ENCODE assay signal across 9 mouse cellular contexts in genomic region chr17:46771616-46772015, GRCm38 (mm10). TPM values are rescaled to one million over a fixed set of nuclear protein-coding genes. Genes with fewer than 3 reads are reported as not detected.
DNase-seq lines count a peak whose midpoint lies in the region; ATAC-seq and TF ChIP-seq lines count a peak whose summit lies in the region.
"Had no signal": no experiment of that assay in that cellular context is flagged by ENCODE, and none has a peak within 500 bp of the region (broad histone marks: within the 10 kb centered on the region; RNA-seq: fewer than 3 reads in every experiment).

No protein-coding gene starts in this region.

- WGBS in kidney, embryonic 16.5 days = 63% methylated on average over 17 of the region's 17 CpGs
- 65% methylated on average over 17 of the region's 17 CpGs for WGBS in kidney, adult 2 months
- WGBS in embryonic facial prominence, embryonic 12.5 days = 65% methylated on average over 17 of the region's 17 CpGs
- WGBS in hindbrain, embryonic 14.5 days = 71% methylated on average over 17 of the region's 17 CpGs
- 66% methylated on average over 17 of the region's 17 CpGs for WGBS in midbrain, embryonic 14.5 days

- H3K9me3 ChIP-seq in kidney, embryonic 16.5 days (ENCODE audit: low read length) = no peaks in the 10 kb centered on the region
- no peaks in the 10 kb centered on the region for H3K9me3 ChIP-seq in embryonic facial prominence, embryonic 12.5 days
- no peaks in the 10 kb centered on the region for H3K9me3 ChIP-seq in hindbrain, embryonic 14.5 days (ENCODE audit: control insufficient read depth, low read length)
- no peaks in the 10 kb centered on the region for H3K9me3 ChIP-seq in midbrain, embryonic 14.5 days (ENCODE audit: control insufficient read depth, low read length)

- TF ChIP-seq CTCF in kidney, adult 2 months (conservative IDR thresholded peaks at IDR 0.05; ENCODE audit: insufficient read depth, insufficient read length, low read depth, low read length) = no peak

- peaks cover 19% of the 10 kb centered on the region for H3K4me1 ChIP-seq in kidney, embryonic 16.5 days (ENCODE audit: insufficient read depth, low read length)
- H3K4me1 ChIP-seq in kidney, adult 2 months (ENCODE audit: control insufficient read depth, insufficient read depth, low read length) = peaks cover 7% of the 10 kb centered on the region; the same call in 1 of the 2 replicates
- peaks cover 14% of the 10 kb centered on the region; the same call in 1 of the 2 replicates for H3K4me1 ChIP-seq in embryonic facial prominence, embryonic 12.5 days
- peaks cover 19% of the 10 kb centered on the region for H3K4me1 ChIP-seq in hindbrain, embryonic 14.5 days (replicated peaks; ENCODE audit: control insufficient read depth, insufficient read depth, low read length)
- H3K4me1 ChIP-seq in midbrain, embryonic 14.5 days (ENCODE audit: control insufficient read depth, insufficient read depth, low read length) = peaks cover 14% of the 10 kb centered on the region; the same call in 1 of the 2 replicates

- no peak for ATAC-seq in kidney, embryonic 16.5 days (ENCODE audit: low FRiP score, low TSS enrichment)
- no peak for ATAC-seq in embryonic facial prominence, embryonic 12.5 days (ENCODE audit: insufficient number of reproducible peaks, insufficient read depth, low FRiP score, low TSS enrichment)
- ATAC-seq in hindbrain, embryonic 14.5 days (ENCODE audit: low FRiP score) = no peak
- no peak for ATAC-seq in midbrain, embryonic 14.5 days (ENCODE audit: low FRiP score, low TSS enrichment)
- no peak for ATAC-seq in frontal cortex, adult (ENCODE audit: low TSS enrichment)
- ATAC-seq in activated CD4-positive, CD25-positive, alpha-beta regulatory T cell, adult 4 months = no peak

- H3K4me2 ChIP-seq in kidney, embryonic 16.5 days (replicated peaks; ENCODE audit: low read depth, low read length) = peak overlapping the region; percentile 82
- H3K4me2 ChIP-seq in embryonic facial prominence, embryonic 12.5 days (replicated peaks) = peak overlapping the region; percentile 74
- peak overlapping the region; percentile 97 for H3K4me2 ChIP-seq in hindbrain, embryonic 14.5 days (replicated peaks)
- H3K4me2 ChIP-seq in midbrain, embryonic 14.5 days (ENCODE audit: low read length) = peak overlapping the region; percentile 84

- H3K9ac ChIP-seq in kidney, embryonic 16.5 days (replicated peaks; ENCODE audit: low read length) = peak overlapping the region; percentile 89
- peak overlapping the region; percentile 69 for H3K9ac ChIP-seq in embryonic facial prominence, embryonic 12.5 days
- peak overlapping the region; percentile 84 for H3K9ac ChIP-seq in hindbrain, embryonic 14.5 days
- peak overlapping the region; percentile 50; the same call in 1 of the 2 replicates for H3K9ac ChIP-seq in midbrain, embryonic 14.5 days (replicated peaks; ENCODE audit: low read length)

- no peaks in the 10 kb centered on the region for H3K27me3 ChIP-seq in kidney, embryonic 16.5 days (ENCODE audit: insufficient read depth, low read length)
- no peaks in the 10 kb centered on the region for H3K27me3 ChIP-seq in kidney, adult 2 months (replicated peaks; ENCODE audit: control insufficient read depth, insufficient read depth, low read length)
- H3K27me3 ChIP-seq in embryonic facial prominence, embryonic 12.5 days = no peaks in the 10 kb centered on the region
- no peaks in the 10 kb centered on the region for H3K27me3 ChIP-seq in hindbrain, embryonic 14.5 days (ENCODE audit: control insufficient read depth, insufficient read depth, low read length)
- H3K27me3 ChIP-seq in midbrain, embryonic 14.5 days (ENCODE audit: control insufficient read depth, insufficient read depth, low read length) = no peaks in the 10 kb centered on the region

- peak overlapping the region; percentile 91; the same call in 1 of the 2 replicates for H3K27ac ChIP-seq in kidney, embryonic 16.5 days (ENCODE audit: low read length)
- no peak overlapping the region for H3K27ac ChIP-seq in kidney, adult 2 months (ENCODE audit: insufficient read depth, low read depth, low read length)
- H3K27ac ChIP-seq in embryonic facial prominence, embryonic 12.5 days = peak overlapping the region; percentile 79; the same call in 1 of the 2 replicates
- H3K27ac ChIP-seq in hindbrain, embryonic 14.5 days = peak overlapping the region; percentile 81; the same call in 1 of the 2 replicates
- H3K27ac ChIP-seq in midbrain, embryonic 14.5 days (replicated peaks; ENCODE audit: low read depth, low read length) = peak overlapping the region; percentile 71; the same call in 1 of the 2 replicates

- H3K36me3 ChIP-seq in kidney, embryonic 16.5 days (ENCODE audit: insufficient read depth, low read length) = peaks cover 20% of the 10 kb centered on the region
- peaks cover 1% of the 10 kb centered on the region; the same call in 1 of the 2 replicates for H3K36me3 ChIP-seq in kidney, adult 2 months (ENCODE audit: control insufficient read depth, insufficient read depth, low read length)
- H3K36me3 ChIP-seq in embryonic facial prominence, embryonic 12.5 days = peaks cover 27% of the 10 kb centered on the region
- peaks cover 26% of the 10 kb centered on the region for H3K36me3 ChIP-seq in hindbrain, embryonic 14.5 days (replicated peaks; ENCODE audit: control insufficient read depth, insufficient read depth)
- peaks cover 25% of the 10 kb centered on the region for H3K36me3 ChIP-seq in midbrain, embryonic 14.5 days (ENCODE audit: control insufficient read depth, insufficient read depth, low read length)

- peak overlapping the region; percentile 96 for H3K4me3 ChIP-seq in kidney, embryonic 16.5 days (ENCODE audit: low read length)
- H3K4me3 ChIP-seq in kidney, adult 2 months (ENCODE audit: insufficient read depth, low read depth, low read length) = no peak overlapping the region
- peak overlapping the region; percentile 68 for H3K4me3 ChIP-seq in embryonic facial prominence, embryonic 12.5 days
- H3K4me3 ChIP-seq in hindbrain, embryonic 14.5 days (replicated peaks; ENCODE audit: low read length) = peak overlapping the region; percentile 90
- peak overlapping the region; percentile 67 for H3K4me3 ChIP-seq in midbrain, embryonic 14.5 days (replicated peaks; ENCODE audit: low read depth, low read length)

- no peak for DNase-seq in kidney, adult 2 months
- no peak for DNase-seq in hindbrain, embryonic 14.5 days (ENCODE audit: low spot score)
- DNase-seq in midbrain, embryonic 14.5 days = no peak
- no peak for DNase-seq in adrenal gland, postnatal 14 days

- TF ChIP-seq POLR2A in kidney, adult 2 months (IDR thresholded peaks at IDR 0.05; ENCODE audit: low read depth, low read length) = no peak

RNA-seq across cellular contexts. Expression of gene 2310039H08Rik, which starts 0.8 kb away (rescaled TPM):
- 76.1 and 89.9 TPM in 2 replicates for polyA plus RNA-seq in kidney, embryonic 16.5 days (2015; fragmentation: Nextera tagmentation; extraction: Ambion mirVana)
- 131 and 174 TPM in 2 replicates for polyA plus RNA-seq in kidney, adult 2 months (2012; rRNA removed)
- 54.8 and 59.5 TPM in 2 replicates for polyA plus RNA-seq in embryonic facial prominence, embryonic 12.5 days (2016; fragmentation: Nextera tagmentation; extraction: Ambion mirVana)
- 54.1 and 68.5 TPM in 2 replicates for polyA plus RNA-seq in hindbrain, embryonic 14.5 days (2014; fragmentation: Nextera tagmentation; extraction: Ambion mirVana)
- polyA plus RNA-seq in midbrain, embryonic 14.5 days (2014; fragmentation: Nextera tagmentation; extraction: Ambion mirVana) = 56.7 and 64.7 TPM in 2 replicates
- 62.9 and 66.5 TPM in 2 replicates for total RNA-seq in adrenal gland, postnatal 14 days (2021)
- polyA plus RNA-seq in activated CD4-positive, CD25-positive, alpha-beta regulatory T cell, adult 4 months (2017; shearing (Covaris generic)) = 10 to 100 TPM; 20.0 to 25.1 TPM

RNA-seq across cellular contexts. Expression of gene Ptcra, which starts 8.1 kb away (rescaled TPM):
- 0.22 and 0.29 TPM in 2 replicates for polyA plus RNA-seq in kidney, embryonic 16.5 days (2015; fragmentation: Nextera tagmentation; extraction: Ambion mirVana)
- polyA plus RNA-seq in kidney, adult 2 months (2012; rRNA removed) = 0.06 TPM in 1 of 2 replicates, not detected in the other
- polyA plus RNA-seq in embryonic facial prominence, embryonic 12.5 days (2016; fragmentation: Nextera tagmentation; extraction: Ambion mirVana) = 0.41 and 0.47 TPM in 2 replicates
- 0.21 and 0.35 TPM in 2 replicates for polyA plus RNA-seq in hindbrain, embryonic 14.5 days (2014; fragmentation: Nextera tagmentation; extraction: Ambion mirVana)
- 0.22 TPM in 1 of 2 replicates, not detected in the other for polyA plus RNA-seq in midbrain, embryonic 14.5 days (2014; fragmentation: Nextera tagmentation; extraction: Ambion mirVana)
- 0.33 TPM in 1 of 2 replicates, not detected in the other for total RNA-seq in adrenal gland, postnatal 14 days (2021)
- not detected for polyA plus RNA-seq in activated CD4-positive, CD25-positive, alpha-beta regulatory T cell, adult 4 months (2017; shearing (Covaris generic))
- total RNA-seq: left cerebral cortex, postnatal 10 days had no signal

RNA-seq across cellular contexts. Expression of gene Rpl7l1, which starts 10.9 kb away (rescaled TPM):
- 165 and 173 TPM in 2 replicates for polyA plus RNA-seq in kidney, embryonic 16.5 days (2015; fragmentation: Nextera tagmentation; extraction: Ambion mirVana)
- 30.5 and 38.4 TPM in 2 replicates for polyA plus RNA-seq in kidney, adult 2 months (2012; rRNA removed)
- polyA plus RNA-seq in embryonic facial prominence, embryonic 12.5 days (2016; fragmentation: Nextera tagmentation; extraction: Ambion mirVana) = 180 and 184 TPM in 2 replicates
- 73.8 and 81.9 TPM in 2 replicates for polyA plus RNA-seq in hindbrain, embryonic 14.5 days (2014; fragmentation: Nextera tagmentation; extraction: Ambion mirVana)
- polyA plus RNA-seq in midbrain, embryonic 14.5 days (2014; fragmentation: Nextera tagmentation; extraction: Ambion mirVana) = 74.3 and 96.8 TPM in 2 replicates
- 92.0 and 97.4 TPM in 2 replicates for total RNA-seq in adrenal gland, postnatal 14 days (2021)
- polyA plus RNA-seq in activated CD4-positive, CD25-positive, alpha-beta regulatory T cell, adult 4 months (2017; shearing (Covaris generic)) = 100 to 1,000 TPM; 144 to 146 TPM

RNA-seq across cellular contexts. Expression of gene Cnpy3, which starts 19.6 kb away (rescaled TPM):
- polyA plus RNA-seq in kidney, embryonic 16.5 days (2015; fragmentation: Nextera tagmentation; extraction: Ambion mirVana) = 85.9 and 94.5 TPM in 2 replicates
- 48.3 and 51.4 TPM in 2 replicates for polyA plus RNA-seq in kidney, adult 2 months (2012; rRNA removed)
- 61.2 and 63.1 TPM in 2 replicates for polyA plus RNA-seq in embryonic facial prominence, embryonic 12.5 days (2016; fragmentation: Nextera tagmentation; extraction: Ambion mirVana)
- 60.0 and 60.4 TPM in 2 replicates for polyA plus RNA-seq in hindbrain, embryonic 14.5 days (2014; fragmentation: Nextera tagmentation; extraction: Ambion mirVana)
- polyA plus RNA-seq in midbrain, embryonic 14.5 days (2014; fragmentation: Nextera tagmentation; extraction: Ambion mirVana) = 57.3 and 59.5 TPM in 2 replicates
- 41.0 and 43.1 TPM in 2 replicates for total RNA-seq in adrenal gland, postnatal 14 days (2021)
- 10 to 100 TPM; 19.2 to 21.6 TPM for polyA plus RNA-seq in activated CD4-positive, CD25-positive, alpha-beta regulatory T cell, adult 4 months (2017; shearing (Covaris generic))

RNA-seq across cellular contexts. Expression of gene Gnmt, which starts 42.6 kb away (rescaled TPM):
- 2.4 and 2.7 TPM in 2 replicates for polyA plus RNA-seq in kidney, embryonic 16.5 days (2015; fragmentation: Nextera tagmentation; extraction: Ambion mirVana)
- polyA plus RNA-seq in kidney, adult 2 months (2012; rRNA removed) = 54.3 and 59.7 TPM in 2 replicates
- 0.69 and 0.74 TPM in 2 replicates for polyA plus RNA-seq in embryonic facial prominence, embryonic 12.5 days (2016; fragmentation: Nextera tagmentation; extraction: Ambion mirVana)
- 0.88 and 1.1 TPM in 2 replicates for polyA plus RNA-seq in hindbrain, embryonic 14.5 days (2014; fragmentation: Nextera tagmentation; extraction: Ambion mirVana)
- polyA plus RNA-seq in midbrain, embryonic 14.5 days (2014; fragmentation: Nextera tagmentation; extraction: Ambion mirVana) = 0.71 and 0.85 TPM in 2 replicates
- total RNA-seq in adrenal gland, postnatal 14 days (2021) = 6.9 and 124 TPM in 2 replicates
- polyA plus RNA-seq in activated CD4-positive, CD25-positive, alpha-beta regulatory T cell, adult 4 months (2017; shearing (Covaris generic)) = under 1 TPM; 0.54 to 0.83 TPM
